ENCODE assay signal across 26 mouse cellular contexts in genomic region chr10:24519795-24520512, GRCm38 (mm10).
A peak's percentile ranks its signal among the peaks of the same experiment; 100 is the strongest.
DNase-seq lines count a peak whose midpoint lies in the region; ATAC-seq and TF ChIP-seq lines count a peak whose summit lies in the region.
"Had no signal": no experiment of that assay in that cellular context is flagged by ENCODE, and none has a peak within 500 bp of the region (broad histone marks: within the 10 kb centered on the region; RNA-seq: fewer than 3 reads in every experiment).

No protein-coding gene starts in this region.

- no peaks in the 10 kb centered on the region for H3K27me3 ChIP-seq in lung, embryonic 14.5 days (ENCODE audit: insufficient read depth, low read length)
- no peaks in the 10 kb centered on the region for H3K27me3 ChIP-seq in lung, postnatal 0 days (replicated peaks; ENCODE audit: insufficient read depth, low read length)
- no peaks in the 10 kb centered on the region for H3K27me3 ChIP-seq in limb, embryonic 13.5 days
- H3K27me3 ChIP-seq: forebrain, embryonic 12.5 days; forebrain, embryonic 15.5 days; heart, embryonic 12.5 days; heart, embryonic 15.5 days; hindbrain, embryonic 13.5 days had no signal

- no peaks in the 10 kb centered on the region for H3K4me1 ChIP-seq in lung, embryonic 14.5 days (ENCODE audit: insufficient read depth)
- no peaks in the 10 kb centered on the region for H3K4me1 ChIP-seq in lung, postnatal 0 days (ENCODE audit: insufficient read depth, low read depth, low read length)
- peaks cover 7% of the 10 kb centered on the region for H3K4me1 ChIP-seq in limb, embryonic 13.5 days
- H3K4me1 ChIP-seq: forebrain, embryonic 12.5 days; forebrain, embryonic 15.5 days; heart, embryonic 12.5 days; heart, embryonic 15.5 days; hindbrain, embryonic 10.5 days; hindbrain, embryonic 13.5 days had no signal

- no peaks in the 10 kb centered on the region for H3K36me3 ChIP-seq in lung, embryonic 14.5 days (ENCODE audit: insufficient read depth)
- no peaks in the 10 kb centered on the region for H3K36me3 ChIP-seq in lung, postnatal 0 days (ENCODE audit: insufficient read depth, low read length)
- H3K36me3 ChIP-seq in limb, embryonic 13.5 days, result no peaks in the 10 kb centered on the region
- H3K36me3 ChIP-seq: forebrain, embryonic 12.5 days; forebrain, embryonic 15.5 days; heart, embryonic 12.5 days; heart, embryonic 15.5 days; hindbrain, embryonic 10.5 days; hindbrain, embryonic 13.5 days had no signal

- peak overlapping the region; percentile 38; the same call in 1 of the 2 replicates for H3K27ac ChIP-seq in lung, embryonic 14.5 days (ENCODE audit: low read depth)
- H3K27ac ChIP-seq in lung, postnatal 0 days (ENCODE audit: low read length), result peak overlapping the region; percentile 33; the same call in 1 of the 2 replicates
- H3K27ac ChIP-seq in limb, embryonic 13.5 days, result peak overlapping the region; percentile 6; the same call in 1 of the 2 replicates
- H3K27ac ChIP-seq: forebrain, embryonic 12.5 days; forebrain, embryonic 15.5 days; heart, embryonic 15.5 days; hindbrain, embryonic 10.5 days; hindbrain, embryonic 13.5 days had no signal

- WGBS in lung, embryonic 14.5 days, result 73% methylated on average over 11 of the region's 11 CpGs
- WGBS in lung, postnatal 0 days, result 60% methylated on average over 11 of the region's 11 CpGs
- WGBS in limb, embryonic 13.5 days, result 61% methylated on average over 11 of the region's 11 CpGs

- H3K9me3 ChIP-seq in lung, embryonic 14.5 days (ENCODE audit: low read depth, low read length), result no peaks in the 10 kb centered on the region
- H3K9me3 ChIP-seq in lung, postnatal 0 days (ENCODE audit: low read length), result no peaks in the 10 kb centered on the region
- H3K9me3 ChIP-seq in limb, embryonic 13.5 days, result no peaks in the 10 kb centered on the region; the same call in 1 of the 2 replicates
- H3K9me3 ChIP-seq: forebrain, embryonic 12.5 days; forebrain, embryonic 15.5 days; heart, embryonic 15.5 days; hindbrain, embryonic 13.5 days had no signal

- no peak overlapping the region for H3K4me3 ChIP-seq in lung, embryonic 14.5 days (ENCODE audit: low read depth, low read length)
- no peak overlapping the region for H3K4me3 ChIP-seq in lung, postnatal 0 days (ENCODE audit: low read depth, low read length)
- no peak overlapping the region for H3K4me3 ChIP-seq in limb, embryonic 13.5 days
- H3K4me3 ChIP-seq: erythroblast, embryonic 14.5 days; forebrain, embryonic 12.5 days; forebrain, embryonic 15.5 days; heart, embryonic 12.5 days; heart, embryonic 15.5 days; hindbrain, embryonic 10.5 days; hindbrain, embryonic 13.5 days had no signal

- TF ChIP-seq CTCF in lung, embryonic 14.5 days (IDR thresholded peaks at IDR 0.05; ENCODE audit: low read depth), result no peak
- no peak for TF ChIP-seq CTCF in lung, postnatal 0 days (IDR thresholded peaks at IDR 0.05)

- no peak overlapping the region for H3K9ac ChIP-seq in lung, embryonic 14.5 days
- no peak overlapping the region for H3K9ac ChIP-seq in lung, postnatal 0 days (replicated peaks; ENCODE audit: low read depth)
- H3K9ac ChIP-seq in limb, embryonic 13.5 days, result no peak overlapping the region
- H3K9ac ChIP-seq: forebrain, embryonic 12.5 days; forebrain, embryonic 15.5 days; heart, embryonic 12.5 days; heart, embryonic 15.5 days; hindbrain, embryonic 13.5 days had no signal

- ATAC-seq in lung, embryonic 14.5 days (ENCODE audit: insufficient read depth), result no peak
- ATAC-seq in lung, postnatal 0 days, result no peak; the same call in 1 of the 2 replicates
- peak; percentile 69 for ATAC-seq in limb, embryonic 13.5 days (ENCODE audit: low FRiP score, low read depth)
- ATAC-seq: CD4-positive, CD25-positive, alpha-beta regulatory T cell, adult 4 months; forebrain, embryonic 15.5 days; hindbrain, embryonic 16.5 days had no signal

- no peak for DNase-seq in lung, embryonic 14.5 days
- no peak for DNase-seq in lung, postnatal 36 days
- DNase-seq in lung, postnatal 0 days (ENCODE audit: low spot score), result peak; percentile 4
- no peak for DNase-seq in lung, postnatal 10 days
- DNase-seq in layer of hippocampus, adult 8-10 months (ENCODE audit: low spot score in 2 of 2), result no peak
- no peak for DNase-seq in thymus, postnatal 25 days
- DNase-seq: adrenal gland, adult 2 months; adrenal gland, postnatal 14 days; cerebellum, adult 11 months; cerebellum, adult 2 months; cerebellum, adult 9-11 months; cerebellum, postnatal 25 days; gastrocnemius, postnatal 25 days; heart, adult 18-20 months; heart, postnatal 10 days; heart, postnatal 36 days had no signal

- H3K4me2 ChIP-seq in lung, embryonic 14.5 days, result no peak overlapping the region
- no peak overlapping the region for H3K4me2 ChIP-seq in lung, postnatal 0 days (replicated peaks; ENCODE audit: low read depth, low read length)
- H3K4me2 ChIP-seq in limb, embryonic 13.5 days (replicated peaks), result no peak overlapping the region
- H3K4me2 ChIP-seq: forebrain, embryonic 12.5 days; forebrain, embryonic 15.5 days; heart, embryonic 12.5 days; heart, embryonic 15.5 days; hindbrain, embryonic 13.5 days had no signal

- no peak for TF ChIP-seq EP300 in lung, postnatal 0 days (IDR thresholded peaks at IDR 0.05)
